Comparison of ENCODE assay signal across 26 mouse cellular contexts in the genomic region with DNA sequence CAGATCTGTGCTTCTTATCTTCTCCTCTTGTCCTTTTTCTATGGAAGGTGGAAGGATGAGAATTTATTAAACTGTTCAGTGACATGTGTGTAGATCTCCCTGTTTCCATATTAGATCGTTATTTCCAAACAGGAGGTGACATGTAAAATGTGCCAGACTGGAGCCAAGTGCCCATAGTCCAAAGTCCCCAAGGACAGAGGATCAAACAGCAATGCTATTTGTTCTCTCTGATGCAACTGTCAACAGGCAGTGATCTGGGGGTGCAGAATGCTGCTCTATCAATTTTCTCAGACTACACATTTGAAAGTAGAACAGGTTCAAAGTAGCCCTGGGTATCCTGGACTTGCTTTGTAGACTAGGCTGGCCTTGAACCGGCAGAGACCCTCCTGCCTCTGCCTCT. TPM values are rescaled to one million over a fixed set of nuclear protein-coding genes. Genes with fewer than 3 reads are reported as not detected.
"Had no signal": no experiment of that assay in that cellular context is flagged by ENCODE, and none has a peak within 500 bp of the region (broad histone marks: within the 10 kb centered on the region; RNA-seq: fewer than 3 reads in every experiment).

No protein-coding gene starts in this region.

- H3K36me3 ChIP-seq: midbrain, embryonic 15.5 days; neural tube, embryonic 12.5 days had no signal

- H3K4me1 ChIP-seq: midbrain, embryonic 15.5 days; neural tube, embryonic 12.5 days had no signal

- H3K9me3 ChIP-seq: midbrain, embryonic 15.5 days; neural tube, embryonic 12.5 days had no signal

- H3K9ac ChIP-seq: lung, embryonic 14.5 days; midbrain, embryonic 15.5 days; neural tube, embryonic 12.5 days had no signal

- DNase-seq: kidney, adult 9 months; kidney, postnatal 4 days; lung, embryonic 14.5 days; lung, postnatal 10 days; lung, postnatal 4 days; right cerebral cortex, postnatal 4 days; spleen, adult 18-20 months; thymus, adult 2 months; thymus, postnatal 25 days had no signal

- H3K27ac ChIP-seq: kidney, postnatal 0 days; layer of hippocampus, adult 2 months; left cerebral cortex, adult 2 months; midbrain, embryonic 15.5 days; neural tube, embryonic 12.5 days had no signal

- H3K4me2 ChIP-seq: lung, embryonic 14.5 days; midbrain, embryonic 11.5 days; midbrain, embryonic 15.5 days; neural tube, embryonic 12.5 days had no signal

- H3K4me3 ChIP-seq: layer of hippocampus, adult 2 months; left cerebral cortex, adult 2 months; midbrain, embryonic 15.5 days; neural tube, embryonic 12.5 days had no signal

- H3K27me3 ChIP-seq: midbrain, embryonic 15.5 days; neural tube, embryonic 12.5 days had no signal

RNA-seq across cellular contexts. Expression of a gene that starts 25.3 kb away (rescaled TPM):
- total RNA-seq: layer of hippocampus, adult 2 months; layer of hippocampus, postnatal 14 days; left cerebral cortex, adult 2 months; left cerebral cortex, postnatal 25 days; megakaryocyte, adult 5-6 weeks; monocyte, adult 5-6 weeks; neutrophil, adult 5-6 weeks had no signal
- polyA plus RNA-seq: hindbrain, embryonic 16.5 days; inflammation-experienced regulatory T-cells, adult 6 months; intestine, postnatal 0 days; kidney, postnatal 0 days; limb, embryonic 14.5 days; lung, embryonic 14.5 days; midbrain, embryonic 11.5 days; midbrain, embryonic 15.5 days; stomach, embryonic 14.5 days; thymus, adult 2 months had no signal

RNA-seq across cellular contexts. Expression of a gene that starts 47.0 kb away (rescaled TPM):
- total RNA-seq: layer of hippocampus, adult 2 months; layer of hippocampus, postnatal 14 days; left cerebral cortex, adult 2 months; left cerebral cortex, postnatal 25 days; megakaryocyte, adult 5-6 weeks; monocyte, adult 5-6 weeks; neutrophil, adult 5-6 weeks had no signal
- polyA plus RNA-seq: hindbrain, embryonic 16.5 days; inflammation-experienced regulatory T-cells, adult 6 months; intestine, postnatal 0 days; kidney, postnatal 0 days; limb, embryonic 14.5 days; lung, embryonic 14.5 days; midbrain, embryonic 11.5 days; midbrain, embryonic 15.5 days; neural tube, embryonic 12.5 days; stomach, embryonic 14.5 days; testis, adult 2 months; thymus, adult 2 months had no signal

RNA-seq across cellular contexts. Expression of a gene that starts 55.1 kb away (rescaled TPM):
- total RNA-seq: layer of hippocampus, adult 2 months; layer of hippocampus, postnatal 14 days; left cerebral cortex, adult 2 months; left cerebral cortex, postnatal 25 days; monocyte, adult 5-6 weeks had no signal
- polyA plus RNA-seq: hindbrain, embryonic 16.5 days; kidney, postnatal 0 days; lung, embryonic 14.5 days; midbrain, embryonic 11.5 days; neural tube, embryonic 12.5 days; stomach, embryonic 14.5 days had no signal
